Comparison of ENCODE assay signal across 8 mouse cellular contexts in genomic region chr12:12420841-12421579, GRCm38 (mm10).
DNase-seq lines count a peak whose midpoint lies in the region; ATAC-seq and TF ChIP-seq lines count a peak whose summit lies in the region.

No protein-coding gene starts in this region.

- peak; percentile 91 for ATAC-seq in cerebellum, adult (ENCODE audit: insufficient number of reproducible peaks, low FRiP score, low TSS enrichment)
- peak; percentile 97 for ATAC-seq in forebrain, embryonic 14.5 days
- ATAC-seq in liver, embryonic 16.5 days (ENCODE audit: low read depth): peak; percentile 91
- ATAC-seq in neural tube, embryonic 13.5 days (ENCODE audit: low read depth): peak; percentile 97

- DNase-seq in forebrain, embryonic 14.5 days (ENCODE audit: low spot score): peak; percentile 94
- peak; percentile 84 to 89 for DNase-seq in heart, postnatal 14 days
- peak; percentile 40 for DNase-seq in large intestine, adult 2 months (ENCODE audit: low read depth, low spot score)
- peak; percentile 60 for DNase-seq in telencephalon, adult 2 months (ENCODE audit: low read depth, low spot score)

- peak overlapping the region; percentile 80 for H3K9ac ChIP-seq in forebrain, embryonic 14.5 days (ENCODE audit: low read length)
- peak overlapping the region; percentile 71 for H3K9ac ChIP-seq in liver, embryonic 16.5 days (ENCODE audit: low read depth, low read length)
- peak overlapping the region; percentile 84 for H3K9ac ChIP-seq in neural tube, embryonic 13.5 days

- peak; percentile 70 for TF ChIP-seq CTCF in E14TG2a.4 (conservative IDR thresholded peaks at IDR 0.05; ENCODE audit: low read length)

- H3K27ac ChIP-seq in forebrain, embryonic 14.5 days (ENCODE audit: low read depth, low read length): peak overlapping the region; percentile 45; the same call in 1 of the 2 replicates
- H3K27ac ChIP-seq in liver, embryonic 16.5 days (ENCODE audit: low read length): no peak overlapping the region
- H3K27ac ChIP-seq in neural tube, embryonic 13.5 days (replicated peaks): peak overlapping the region; percentile 75

- H3K4me3 ChIP-seq in E14TG2a.4 (replicated peaks; ENCODE audit: low read length): peak overlapping the region; percentile 70
- H3K4me3 ChIP-seq in forebrain, embryonic 14.5 days (ENCODE audit: low read depth, low read length): peak overlapping the region; percentile 29
- H3K4me3 ChIP-seq in liver, embryonic 16.5 days (ENCODE audit: low read depth, low read length): peak overlapping the region; percentile 57
- H3K4me3 ChIP-seq in neural tube, embryonic 13.5 days: peak overlapping the region; percentile 41

- no peaks in the 10 kb centered on the region for H3K36me3 ChIP-seq in E14TG2a.4 (ENCODE audit: insufficient read depth, low read length)
- H3K36me3 ChIP-seq in forebrain, embryonic 14.5 days (ENCODE audit: control insufficient read depth, insufficient read depth, low read length): no peaks in the 10 kb centered on the region
- H3K36me3 ChIP-seq in liver, embryonic 16.5 days (ENCODE audit: control insufficient read depth, insufficient read depth): no peaks in the 10 kb centered on the region
- no peaks in the 10 kb centered on the region for H3K36me3 ChIP-seq in neural tube, embryonic 13.5 days

- peaks cover 18% of the 10 kb centered on the region for H3K27me3 ChIP-seq in E14TG2a.4 (ENCODE audit: insufficient read depth, low read length)
- no peaks in the 10 kb centered on the region for H3K27me3 ChIP-seq in forebrain, embryonic 14.5 days (replicated peaks; ENCODE audit: control insufficient read depth, insufficient read depth, low read length)
- no peaks in the 10 kb centered on the region; the same call in none of the 2 replicates for H3K27me3 ChIP-seq in liver, embryonic 16.5 days (ENCODE audit: control insufficient read depth, insufficient read depth, low read depth, low read length)
- H3K27me3 ChIP-seq in neural tube, embryonic 13.5 days: no peaks in the 10 kb centered on the region

- WGBS in forebrain, embryonic 14.5 days: 10% methylated on average over 25 of the region's 25 CpGs
- 13% methylated on average over 25 of the region's 25 CpGs for WGBS in large intestine, adult 2 months
- WGBS in liver, embryonic 16.5 days (ENCODE audit: insufficient replicate concordance): 10% methylated on average over 25 of the region's 25 CpGs
- 12% methylated on average over 25 of the region's 25 CpGs for WGBS in neural tube, embryonic 13.5 days

- H3K4me1 ChIP-seq in E14TG2a.4 (replicated peaks; ENCODE audit: low read depth, low read length): peaks cover 14% of the 10 kb centered on the region
- H3K4me1 ChIP-seq in forebrain, embryonic 14.5 days (ENCODE audit: control insufficient read depth, insufficient read depth, low read length): peaks cover 12% of the 10 kb centered on the region; the same call in 1 of the 2 replicates
- peaks cover 5% of the 10 kb centered on the region for H3K4me1 ChIP-seq in liver, embryonic 16.5 days (ENCODE audit: control insufficient read depth, low read depth, low read length)
- 0 out of 2 replicates have a peak, but pooled peaks cover 4% of the 10 kb centered on the region for H3K4me1 ChIP-seq in neural tube, embryonic 13.5 days (replicated peaks)

- intact Hi-C loops in heart, postnatal 14 days (cut with DNase I): loop anchor here (1.0 kb wide), 3 partner anchors 201 to 794 kb away; no protein-coding TSS in a partner anchor

- peak overlapping the region; percentile 61 for H3K4me2 ChIP-seq in forebrain, embryonic 14.5 days (ENCODE audit: low read length)
- peak overlapping the region; percentile 81 for H3K4me2 ChIP-seq in liver, embryonic 16.5 days (ENCODE audit: low read depth, low read length)
- H3K4me2 ChIP-seq in neural tube, embryonic 13.5 days: peak overlapping the region; percentile 62

- H3K9me3 ChIP-seq in E14TG2a.4 (ENCODE audit: low read length): no peaks in the 10 kb centered on the region
- H3K9me3 ChIP-seq in forebrain, embryonic 14.5 days (replicated peaks; ENCODE audit: control insufficient read depth, low read length): no peaks in the 10 kb centered on the region
- no peaks in the 10 kb centered on the region for H3K9me3 ChIP-seq in liver, embryonic 16.5 days (replicated peaks; ENCODE audit: control insufficient read depth, low read length)
- no peaks in the 10 kb centered on the region for H3K9me3 ChIP-seq in neural tube, embryonic 13.5 days

Comparison
In these comparisons a context has a peak if more than half of its experiments do, and no peak if none do; other contexts are left out.
1. DNase-seq: peak in every context shown above with its lines; median percentile 94 in forebrain, embryonic 14.5 days; 86 in heart, postnatal 14 days; 60 in telencephalon, adult 2 months; 40 in large intestine, adult 2 months.